Mouse (Mus musculus): ENCODE data around the gene Mroh2a. TPM values are rescaled to one million over a fixed set of nuclear protein-coding genes. Genes with fewer than 3 reads are reported as not detected.

The Mroh2a gene
- polyA plus RNA-seq, 1 experiment from 2014 or later = 1.6 TPM

- Histone ChIP-seq H3K36me3 (no peaks in the 10 kb centered on the region), H3K4me2 (replicated peaks) (no peak overlapping the region), H3K9me3 (peaks cover 88% of the 10 kb centered on the region), H3K27me3 (no peaks in the 10 kb centered on the region), H3K27ac (no peak overlapping the region), H3K4me1 (no peaks in the 10 kb centered on the region), H3K9ac (no peak overlapping the region), H3K4me3 (no peak overlapping the region)
- no peak for ATAC-seq (ENCODE audit: insufficient number of reproducible peaks, insufficient read depth, low FRiP score, low TSS enrichment)
- WGBS = 73% methylated on average over 5 of the region's 5 CpGs
Measured at GRCm38 (mm10) chr1:88240072-88240471, 13.3 kb downstream of the Mroh2a start.

DNA sequence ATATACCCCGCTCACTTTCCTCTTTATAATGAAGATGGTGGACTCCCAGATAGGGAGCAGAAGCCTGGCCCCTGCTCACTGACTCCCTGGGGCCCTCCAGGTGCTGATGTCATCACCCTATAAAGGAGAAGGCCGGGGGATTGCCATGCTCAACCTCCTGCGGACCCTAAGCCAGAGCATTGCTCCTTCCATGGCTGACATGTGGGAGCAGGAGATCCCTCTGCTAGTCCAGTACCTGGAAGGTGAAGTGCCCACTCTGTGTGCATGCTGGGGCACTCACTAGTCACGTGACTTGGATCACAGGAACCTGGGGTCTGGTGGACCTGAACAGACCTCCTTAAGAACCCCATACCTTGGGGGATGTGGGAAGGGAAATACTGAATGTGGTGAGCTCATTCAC is 13.8 kb downstream of the Mroh2a start:
- Histone ChIP-seq H3K36me3 (no peaks in the 10 kb centered on the region), H3K4me3 (no peak overlapping the region), H3K27me3 (no peaks in the 10 kb centered on the region), H3K4me1 (no peaks in the 10 kb centered on the region), H3K9ac (no peak overlapping the region), H3K4me2 (replicated peaks) (no peak overlapping the region), H3K27ac (no peak overlapping the region), H3K9me3 (peaks cover 88% of the 10 kb centered on the region)
- no peak for ATAC-seq (ENCODE audit: insufficient number of reproducible peaks, insufficient read depth, low FRiP score, low TSS enrichment)
- WGBS = 70% methylated on average over 4 of the region's 4 CpGs

DNA sequence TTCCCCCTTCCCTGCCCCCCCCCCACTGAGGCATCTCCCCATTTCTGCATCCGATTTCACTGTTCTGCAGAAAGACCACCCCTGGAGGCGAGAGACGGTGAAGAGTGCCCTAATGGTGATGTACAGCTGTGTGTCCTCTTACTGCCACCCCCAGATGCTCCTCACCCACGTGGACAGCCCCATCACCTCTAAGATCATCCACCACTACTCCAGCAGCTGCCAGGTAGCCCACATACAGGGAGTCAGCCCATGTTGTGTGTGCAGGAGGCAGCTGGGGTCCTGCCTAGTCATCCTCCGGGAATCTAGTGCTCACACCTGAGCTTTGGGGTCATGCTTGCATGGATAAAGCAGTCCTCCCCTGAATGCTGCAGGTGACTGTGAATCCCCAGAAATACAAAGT is 17.1 kb downstream of the Mroh2a start:
- no peak for ATAC-seq (ENCODE audit: insufficient number of reproducible peaks, insufficient read depth, low FRiP score, low TSS enrichment)
- H3K27ac ChIP-seq = no peak overlapping the region
- 63% methylated on average over 5 of the region's 5 CpGs for WGBS
- H3K27me3 ChIP-seq = no peaks in the 10 kb centered on the region
- no peak overlapping the region for H3K4me3 ChIP-seq
- peaks cover 88% of the 10 kb centered on the region for H3K9me3 ChIP-seq
- H3K9ac ChIP-seq = no peak overlapping the region
- H3K36me3 ChIP-seq = no peaks in the 10 kb centered on the region
- no peak overlapping the region for H3K4me2 ChIP-seq (replicated peaks)
- no peaks in the 10 kb centered on the region for H3K4me1 ChIP-seq

DNA sequence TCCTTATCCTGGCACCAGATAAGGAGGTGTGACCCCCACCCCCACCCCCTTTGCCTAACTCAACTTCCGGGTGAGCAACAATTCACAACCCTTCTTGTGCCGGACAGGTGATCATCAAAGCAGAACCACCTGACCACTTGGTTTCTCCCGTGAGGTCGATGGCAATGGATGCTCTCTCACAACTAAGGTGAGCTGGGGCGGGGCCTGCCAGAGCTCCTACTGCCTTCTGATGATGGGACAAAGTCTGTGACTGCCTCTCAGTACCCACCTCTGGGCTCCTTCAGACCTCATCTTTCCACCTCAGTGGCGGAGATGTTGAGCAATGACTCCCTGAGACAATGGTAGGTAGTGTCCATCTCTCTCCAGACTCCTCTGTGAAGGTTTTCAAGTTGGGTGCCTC is 19.1 kb downstream of the Mroh2a start:
- H3K4me2 ChIP-seq (replicated peaks) = no peak overlapping the region
- ATAC-seq (ENCODE audit: insufficient number of reproducible peaks, insufficient read depth, low FRiP score, low TSS enrichment) = no peak
- WGBS = 75% methylated on average over 6 of the region's 6 CpGs

GRCm38 (mm10) chr1:88246386-88246785 is 19.6 kb downstream of the Mroh2a start:
- no peak overlapping the region for H3K4me2 ChIP-seq (replicated peaks)
- no peak overlapping the region for H3K27ac ChIP-seq
- H3K9ac ChIP-seq = no peak overlapping the region
- no peaks in the 10 kb centered on the region for H3K36me3 ChIP-seq
- H3K27me3 ChIP-seq = no peaks in the 10 kb centered on the region
- peaks cover 90% of the 10 kb centered on the region for H3K9me3 ChIP-seq
- H3K4me3 ChIP-seq = no peak overlapping the region
- ATAC-seq (ENCODE audit: insufficient number of reproducible peaks, insufficient read depth, low FRiP score, low TSS enrichment) = no peak
- WGBS = 44% methylated on average over 6 of the region's 6 CpGs
- H3K4me1 ChIP-seq = no peaks in the 10 kb centered on the region

More for the DNA sequence above, 19.1 kb downstream of the Mroh2a start:
- no peak overlapping the region for H3K27ac ChIP-seq
- no peak overlapping the region for H3K9ac ChIP-seq
- no peaks in the 10 kb centered on the region for H3K4me1 ChIP-seq
- no peaks in the 10 kb centered on the region for H3K36me3 ChIP-seq
- no peak overlapping the region for H3K4me3 ChIP-seq
- H3K27me3 ChIP-seq = no peaks in the 10 kb centered on the region
- peaks cover 88% of the 10 kb centered on the region for H3K9me3 ChIP-seq

DNA sequence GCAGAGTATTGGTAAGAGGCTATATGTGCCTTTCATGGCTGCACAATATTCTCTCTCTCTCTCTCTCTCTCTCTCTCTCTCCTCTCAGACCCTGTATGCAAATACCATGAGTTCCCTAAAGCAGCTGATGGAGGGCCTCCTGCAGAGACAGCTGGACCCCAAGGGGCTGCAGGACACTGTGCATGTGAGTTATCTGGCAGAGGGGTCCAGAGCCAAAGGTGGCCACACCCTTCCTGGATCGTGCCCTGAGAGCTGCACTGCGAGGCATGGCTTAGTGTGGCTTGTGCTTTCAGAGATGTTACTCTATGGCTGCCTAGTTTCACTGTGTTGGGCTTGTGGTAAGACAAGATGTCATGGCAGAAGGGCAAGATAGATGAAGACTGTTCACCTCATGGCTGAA is 20.9 kb downstream of the Mroh2a start:
- peaks cover 91% of the 10 kb centered on the region for H3K9me3 ChIP-seq
- ATAC-seq (ENCODE audit: insufficient number of reproducible peaks, insufficient read depth, low FRiP score, low TSS enrichment) = no peak

DNA sequence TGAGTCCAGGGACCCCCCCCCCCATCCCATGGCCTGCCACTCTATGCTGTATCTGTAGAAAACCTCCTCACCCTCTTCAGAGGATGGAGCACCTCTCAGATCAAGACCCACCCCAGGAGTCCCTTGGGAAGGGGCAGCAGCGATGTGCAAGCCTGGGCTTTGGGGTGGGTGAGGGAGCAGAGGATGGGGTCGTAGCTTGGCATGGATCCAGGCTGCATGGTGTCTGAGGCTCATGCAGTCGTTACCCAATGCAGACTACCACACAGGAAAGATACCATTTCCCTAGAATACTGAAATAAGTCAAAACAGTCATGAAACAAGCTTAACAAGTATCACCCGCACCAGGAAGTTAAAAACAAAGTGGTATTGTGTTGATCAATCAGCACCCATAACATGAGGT is 21.9 kb downstream of the Mroh2a start:
- Histone ChIP-seq H3K4me1 (no peaks in the 10 kb centered on the region), H3K36me3 (no peaks in the 10 kb centered on the region), H3K4me3 (no peak overlapping the region), H3K27me3 (no peaks in the 10 kb centered on the region), H3K27ac (no peak overlapping the region), H3K9me3 (peaks cover 90% of the 10 kb centered on the region), H3K4me2 (replicated peaks) (no peak overlapping the region), H3K9ac (no peak overlapping the region)
- no peak for ATAC-seq (ENCODE audit: insufficient number of reproducible peaks, insufficient read depth, low FRiP score, low TSS enrichment)
- WGBS = 69% methylated on average over 4 of the region's 4 CpGs

More for the DNA sequence above, 20.9 kb downstream of the Mroh2a start:
- Histone ChIP-seq H3K27ac (no peak overlapping the region), H3K4me2 (replicated peaks) (no peak overlapping the region), H3K9ac (no peak overlapping the region), H3K27me3 (no peaks in the 10 kb centered on the region), H3K4me1 (no peaks in the 10 kb centered on the region), H3K36me3 (no peaks in the 10 kb centered on the region), H3K4me3 (no peak overlapping the region)
- WGBS = 50% methylated on average over 2 of the region's 2 CpGs

DNA sequence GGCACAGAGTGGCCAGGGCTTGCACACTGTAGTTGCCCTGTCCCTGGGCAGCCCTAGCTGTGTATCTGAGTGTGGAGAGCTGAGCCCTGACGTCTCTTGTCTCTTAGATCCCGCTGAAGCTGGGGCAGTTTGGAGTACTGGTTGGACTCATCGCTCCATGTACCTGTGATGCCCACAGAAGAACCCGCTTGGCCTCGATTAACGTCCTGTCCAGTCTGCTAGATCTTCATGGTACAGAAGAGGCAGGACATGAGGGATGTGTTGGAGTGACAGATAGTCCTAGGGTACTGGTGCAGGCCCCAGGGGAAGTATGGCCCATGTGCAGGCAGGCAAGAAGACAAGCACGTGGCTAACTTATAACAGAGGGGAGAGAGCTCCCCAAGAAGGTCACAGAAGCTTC is 22.8 kb downstream of the Mroh2a start:
- H3K36me3 ChIP-seq = no peaks in the 10 kb centered on the region
- H3K27ac ChIP-seq = no peak overlapping the region
- ATAC-seq (ENCODE audit: insufficient number of reproducible peaks, insufficient read depth, low FRiP score, low TSS enrichment) = no peak
- H3K9me3 ChIP-seq = peaks cover 88% of the 10 kb centered on the region
- H3K27me3 ChIP-seq = no peaks in the 10 kb centered on the region
- no peaks in the 10 kb centered on the region for H3K4me1 ChIP-seq
- no peak overlapping the region for H3K4me3 ChIP-seq
- no peak overlapping the region for H3K4me2 ChIP-seq (replicated peaks)
- whole genome bisulfite sequencing = 78% methylated on average over 7 of the region's 7 CpGs
- H3K9ac ChIP-seq = no peak overlapping the region

- no peaks in the 10 kb centered on the region for H3K36me3 ChIP-seq
- no peak overlapping the region for H3K4me2 ChIP-seq (replicated peaks)
- no peaks in the 10 kb centered on the region for H3K27me3 ChIP-seq
- 78% methylated on average over 5 of the region's 5 CpGs for WGBS
- no peak overlapping the region for H3K4me3 ChIP-seq
- peaks cover 88% of the 10 kb centered on the region for H3K9me3 ChIP-seq
- no peak overlapping the region for H3K27ac ChIP-seq
- ATAC-seq (ENCODE audit: insufficient number of reproducible peaks, insufficient read depth, low FRiP score, low TSS enrichment) = no peak
- no peak overlapping the region for H3K9ac ChIP-seq
- H3K4me1 ChIP-seq = no peaks in the 10 kb centered on the region
Measured at GRCm38 (mm10) chr1:88250023-88250422, 23.2 kb downstream of the Mroh2a start.

- Histone ChIP-seq H3K4me2 (replicated peaks) (no peak overlapping the region), H3K27me3 (no peaks in the 10 kb centered on the region), H3K4me3 (no peak overlapping the region), H3K36me3 (no peaks in the 10 kb centered on the region), H3K9ac (no peak overlapping the region), H3K9me3 (peaks cover 91% of the 10 kb centered on the region), H3K27ac (no peak overlapping the region), H3K4me1 (no peaks in the 10 kb centered on the region)
- no peak for ATAC-seq (ENCODE audit: insufficient number of reproducible peaks, insufficient read depth, low FRiP score, low TSS enrichment)
- WGBS = 74% methylated on average over 8 of the region's 8 CpGs
Measured at GRCm38 (mm10) chr1:88253106-88253505, 26.3 kb downstream of the Mroh2a start.

GRCm38 (mm10) chr1:88253540-88253939 is 26.8 kb downstream of the Mroh2a start:
- H3K9ac ChIP-seq = no peak overlapping the region
- WGBS = 68% methylated on average over 6 of the region's 6 CpGs
- H3K27me3 ChIP-seq = no peaks in the 10 kb centered on the region
- H3K4me1 ChIP-seq = no peaks in the 10 kb centered on the region
- no peaks in the 10 kb centered on the region for H3K36me3 ChIP-seq
- H3K4me3 ChIP-seq = no peak overlapping the region
- H3K27ac ChIP-seq = no peak overlapping the region
- H3K9me3 ChIP-seq = peaks cover 91% of the 10 kb centered on the region
- H3K4me2 ChIP-seq (replicated peaks) = no peak overlapping the region
- ATAC-seq (ENCODE audit: insufficient number of reproducible peaks, insufficient read depth, low FRiP score, low TSS enrichment) = no peak

GRCm38 (mm10) chr1:88254793-88255465 is 28.1 kb downstream of the Mroh2a start:
- Histone ChIP-seq H3K27ac (no peak overlapping the region), H3K4me2 (replicated peaks) (no peak overlapping the region), H3K9me3 (peaks cover 80% of the 10 kb centered on the region), H3K36me3 (peaks cover 7% of the 10 kb centered on the region), H3K9ac (no peak overlapping the region), H3K4me3 (no peak overlapping the region), H3K27me3 (no peaks in the 10 kb centered on the region), H3K4me1 (no peaks in the 10 kb centered on the region)
- 87% methylated on average over 12 of the region's 12 CpGs for WGBS
- no peak for ATAC-seq (ENCODE audit: insufficient number of reproducible peaks, insufficient read depth, low FRiP score, low TSS enrichment)

All from embryonic facial prominence, embryonic 12.5 days (tissue).